Mouse (Mus musculus) neural tube, embryonic 12.5 days (tissue): ENCODE measurements at regions not wholly inside any gene's neighbourhood (a gene's known extent, or its start where the extent isn't known, plus 50 kb on each side); places are given as distances from the start of the nearest gene placed in this dataset.

ENCODE experiments used
- ATAC-seq: fragments of 200-750 bp; cut with Nextera tagmentation; 2 replicates; pipeline ENCODE4 v1.8.0; 2017; ENCODE audit warnings: low read depth, mild to moderate bottlenecking, moderate TSS enrichment, moderate library complexity; ENCODE audit not compliant: low FRiP score
- H3K27ac ChIP-seq: fragments of 300-500 bp; sonication (generic); 2 replicates; pipeline ENCODE4 v1.5.1; 2016
- H3K27me3 ChIP-seq: fragments of 300-500 bp; sonication (generic); replicated peaks from 2 replicates; pipeline ENCODE4 v1.6.1; 2016; ENCODE audit warnings: mild to moderate bottlenecking
- H3K36me3 ChIP-seq: fragments of 300-500 bp; sonication (generic); 2 replicates; pipeline ENCODE4 v1.6.1; 2016; ENCODE audit warnings: mild to moderate bottlenecking
- H3K4me1 ChIP-seq: fragments of 300-500 bp; sonication (generic); 2 replicates; pipeline ENCODE4 v1.6.1; 2016
- H3K4me2 ChIP-seq: fragments of 300-500 bp; sonication (generic); replicated peaks from 2 replicates; pipeline ENCODE4 v1.6.1; 2016; ENCODE audit warnings: mild to moderate bottlenecking
- H3K4me3 ChIP-seq: fragments of 300-500 bp; sonication (generic); 2 replicates; pipeline ENCODE4 v1.5.1; 2016
- H3K9ac ChIP-seq: fragments of 300-500 bp; sonication (generic); 2 replicates; pipeline ENCODE4 v1.6.1; 2016; ENCODE audit warnings: mild to moderate bottlenecking
- H3K9me3 ChIP-seq: fragments of 300-500 bp; sonication (generic); 2 replicates; pipeline ENCODE4 v1.6.1; 2016; ENCODE audit warnings: mild to moderate bottlenecking
- WGBS: fragments of 180-500 bp; shearing (Covaris S2); methylation state at CpG from one replicate; pipeline ENCODE4 v1.1.7; 2016; 5-methylcytosine and 5-hydroxymethylcytosine counted together

- Histone ChIP-seq H3K9me3 (no peaks in the 10 kb centered on the region), H3K27ac (peak overlapping the region; percentile 5; the same call in 1 of the 2 replicates), H3K4me2 (no peak overlapping the region), H3K27me3 (no peaks in the 10 kb centered on the region), H3K4me1 (peaks cover 43% of the 10 kb centered on the region), H3K36me3 (no peaks in the 10 kb centered on the region), H3K4me3 (no peak overlapping the region), H3K9ac (no peak overlapping the region)
- ATAC-seq = peak; percentile 57
- 42% methylated on average over 3 of the region's 3 CpGs for WGBS
These were observed 169.5 kb upstream of the Sulf2 start for GRCm38 (mm10) chr2:166324954-166325353.

- H3K27ac ChIP-seq = peak overlapping the region; percentile 5; the same call in 1 of the 2 replicates
- 42% methylated on average over 10 of the region's 10 CpGs for WGBS
- ATAC-seq = peak; percentile 55; the same call in 1 of the 2 replicates
- 0 out of 2 replicates have a peak, but pooled peaks cover 2% of the 10 kb centered on the region for H3K27me3 ChIP-seq
- H3K9ac ChIP-seq = no peak overlapping the region
- H3K4me3 ChIP-seq = no peak overlapping the region
- H3K36me3 ChIP-seq = no peaks in the 10 kb centered on the region
- peaks cover 38% of the 10 kb centered on the region for H3K4me1 ChIP-seq
- H3K9me3 ChIP-seq = no peaks in the 10 kb centered on the region
- no peak overlapping the region for H3K4me2 ChIP-seq
These were observed 169.0 kb upstream of the Sulf2 start for GRCm38 (mm10) chr2:166324439-166324838.

GRCm38 (mm10) chr2:166322668-166323043, 167.2 kb upstream of the Sulf2 start:
- H3K9ac ChIP-seq = no peak overlapping the region
- H3K4me3 ChIP-seq = no peak overlapping the region
- H3K27ac ChIP-seq = no peak overlapping the region
- H3K27me3 ChIP-seq = peaks cover 4% of the 10 kb centered on the region; the same call in 1 of the 2 replicates
- H3K9me3 ChIP-seq = no peaks in the 10 kb centered on the region
- 25% methylated on average over 6 of the region's 6 CpGs for WGBS
- ATAC-seq = no peak
- no peak overlapping the region for H3K4me2 ChIP-seq
- H3K36me3 ChIP-seq = no peaks in the 10 kb centered on the region
- peaks cover 33% of the 10 kb centered on the region for H3K4me1 ChIP-seq

- Histone ChIP-seq H3K4me1 (peaks cover 36% of the 10 kb centered on the region), H3K36me3 (no peaks in the 10 kb centered on the region), H3K9ac (no peak overlapping the region), H3K27ac (no peak overlapping the region), H3K27me3 (peaks cover 4% of the 10 kb centered on the region; the same call in 1 of the 2 replicates), H3K4me3 (no peak overlapping the region), H3K9me3 (no peaks in the 10 kb centered on the region), H3K4me2 (no peak overlapping the region)
- 84% methylated on average over 6 of the region's 6 CpGs for WGBS
- ATAC-seq = no peak
These were observed 166.7 kb upstream of the Sulf2 start for GRCm38 (mm10) chr2:166321992-166322667.

- Histone ChIP-seq H3K4me1 (peaks cover 16% of the 10 kb centered on the region; the same call in 1 of the 2 replicates), H3K27ac (0 out of 2 replicates have a peak overlapping the region, but pooled peaks have one; percentile 26), H3K27me3 (peaks cover 11% of the 10 kb centered on the region; the same call in 1 of the 2 replicates), H3K4me3 (no peak overlapping the region), H3K9me3 (no peaks in the 10 kb centered on the region), H3K4me2 (0 out of 2 replicates have a peak overlapping the region, but pooled peaks have one; percentile 9), H3K9ac (no peak overlapping the region), H3K36me3 (no peaks in the 10 kb centered on the region)
- peak; percentile 81 for ATAC-seq
- WGBS = 10% methylated on average over 10 of the region's 10 CpGs
These were observed 161.0 kb upstream of the Sulf2 start for GRCm38 (mm10) chr2:166316409-166316916.

- H3K4me3 ChIP-seq = no peak overlapping the region
- ATAC-seq = no peak
- no peaks in the 10 kb centered on the region for H3K36me3 ChIP-seq
- 81% methylated on average over 5 of the region's 5 CpGs for WGBS
- H3K27me3 ChIP-seq = peaks cover 7% of the 10 kb centered on the region
- H3K9ac ChIP-seq = no peak overlapping the region
- no peak overlapping the region for H3K27ac ChIP-seq
- H3K4me2 ChIP-seq = no peak overlapping the region
- H3K9me3 ChIP-seq = no peaks in the 10 kb centered on the region
- peaks cover 25% of the 10 kb centered on the region for H3K4me1 ChIP-seq
These were observed 155.0 kb upstream of the Sulf2 start for GRCm38 (mm10) chr2:166310438-166310837.

GRCm38 (mm10) chr2:166309882-166310281, 154.4 kb upstream of the Sulf2 start:
- ATAC-seq = no peak
- peaks cover 7% of the 10 kb centered on the region for H3K27me3 ChIP-seq
- H3K27ac ChIP-seq = no peak overlapping the region
- H3K36me3 ChIP-seq = no peaks in the 10 kb centered on the region
- H3K9me3 ChIP-seq = no peaks in the 10 kb centered on the region
- WGBS = 79% methylated on average over 2 of the region's 2 CpGs
- H3K9ac ChIP-seq = no peak overlapping the region
- H3K4me3 ChIP-seq = no peak overlapping the region
- H3K4me2 ChIP-seq = no peak overlapping the region
- peaks cover 30% of the 10 kb centered on the region for H3K4me1 ChIP-seq

GRCm38 (mm10) chr2:166307551-166307950, 152.1 kb upstream of the Sulf2 start:
- Histone ChIP-seq H3K27ac (no peak overlapping the region), H3K27me3 (peaks cover under 1% of the 10 kb centered on the region; the same call in 1 of the 2 replicates), H3K4me1 (peaks cover 44% of the 10 kb centered on the region), H3K4me2 (no peak overlapping the region), H3K36me3 (no peaks in the 10 kb centered on the region), H3K4me3 (no peak overlapping the region), H3K9ac (no peak overlapping the region), H3K9me3 (no peaks in the 10 kb centered on the region)
- ATAC-seq = no peak
- WGBS = 49% methylated on average over 13 of the region's 13 CpGs

- Histone ChIP-seq H3K27ac (no peak overlapping the region), H3K4me2 (peak overlapping the region; percentile 4; the same call in 1 of the 2 replicates), H3K9me3 (no peaks in the 10 kb centered on the region), H3K36me3 (no peaks in the 10 kb centered on the region), H3K27me3 (no peaks in the 10 kb centered on the region), H3K4me3 (no peak overlapping the region), H3K9ac (no peak overlapping the region), H3K4me1 (peaks cover 44% of the 10 kb centered on the region)
- 59% methylated on average over 30 of the region's 30 CpGs for WGBS
- peak; percentile 63 for ATAC-seq
These were observed 149.9 kb upstream of the Sulf2 start for GRCm38 (mm10) chr2:166305044-166306002.

GRCm38 (mm10) chr2:166303854-166304253, 148.4 kb upstream of the Sulf2 start:
- Histone ChIP-seq H3K9ac (no peak overlapping the region), H3K4me3 (no peak overlapping the region), H3K27ac (no peak overlapping the region), H3K36me3 (no peaks in the 10 kb centered on the region), H3K27me3 (no peaks in the 10 kb centered on the region), H3K4me2 (no peak overlapping the region), H3K9me3 (no peaks in the 10 kb centered on the region), H3K4me1 (peaks cover 44% of the 10 kb centered on the region)
- no peak for ATAC-seq
- WGBS = 62% methylated on average over 2 of the region's 2 CpGs

GRCm38 (mm10) chr2:166301161-166301560, 145.7 kb upstream of the Sulf2 start:
- Histone ChIP-seq H3K4me3 (no peak overlapping the region), H3K9ac (no peak overlapping the region), H3K27ac (no peak overlapping the region), H3K4me2 (no peak overlapping the region), H3K4me1 (peaks cover 27% of the 10 kb centered on the region), H3K9me3 (no peaks in the 10 kb centered on the region), H3K27me3 (no peaks in the 10 kb centered on the region), H3K36me3 (no peaks in the 10 kb centered on the region)
- ATAC-seq = no peak
- WGBS = 81% methylated on average over 9 of the region's 9 CpGs

- ATAC-seq = no peak
- no peak overlapping the region for H3K4me2 ChIP-seq
- no peaks in the 10 kb centered on the region for H3K36me3 ChIP-seq
These were observed 139.2 kb upstream of the Sulf2 start for GRCm38 (mm10) chr2:166294672-166295071.

More at GRCm38 (mm10) chr2:166294672-166295071, 139.2 kb upstream of the Sulf2 start:
- H3K4me1 ChIP-seq = peaks cover 25% of the 10 kb centered on the region
- H3K9ac ChIP-seq = no peak overlapping the region
- no peaks in the 10 kb centered on the region for H3K9me3 ChIP-seq
- H3K27ac ChIP-seq = no peak overlapping the region
- no peaks in the 10 kb centered on the region; the same call in 1 of the 2 replicates for H3K27me3 ChIP-seq
- no peak overlapping the region for H3K4me3 ChIP-seq
- 60% methylated on average over 10 of the region's 10 CpGs for WGBS
